Mouse (Mus musculus) stomach, embryonic 15.5 days (tissue): ENCODE data around the gene Caly. TPM values are rescaled to one million over a fixed set of nuclear protein-coding genes. Genes with fewer than 3 reads are reported as not detected.

Experiments
- ATAC-seq: fragments of 200-750 bp; cut with Nextera tagmentation; 2 replicates; pipeline ENCODE4 v1.8.0; 2017; ENCODE audit warnings: low read depth, moderate number of reproducible peaks, moderate TSS enrichment; ENCODE audit not compliant: insufficient read depth, low FRiP score
- H3K27ac ChIP-seq: fragments of 300-500 bp; sonication (generic); 2 replicates; pipeline ENCODE4 v1.5.1; 2015; ENCODE audit warnings: mild to moderate bottlenecking, inconsistent platforms
- H3K27me3 ChIP-seq: fragments of 300-500 bp; sonication (generic); replicated peaks from 2 replicates; pipeline ENCODE4 v1.6.1; 2015; ENCODE audit warnings: inconsistent platforms
- H3K36me3 ChIP-seq: fragments of 300-500 bp; sonication (generic); 2 replicates; pipeline ENCODE4 v1.6.1; 2015; ENCODE audit warnings: inconsistent platforms
- H3K4me1 ChIP-seq: fragments of 300-500 bp; sonication (generic); 2 replicates; pipeline ENCODE4 v1.6.1; 2015; ENCODE audit warnings: inconsistent platforms
- H3K4me2 ChIP-seq: fragments of 300-500 bp; sonication (generic); 2 replicates; pipeline ENCODE4 v1.6.1; 2015; ENCODE audit warnings: mild to moderate bottlenecking, inconsistent platforms
- H3K4me3 ChIP-seq: fragments of 300-500 bp; sonication (generic); replicated peaks from 2 replicates; pipeline ENCODE4 v1.5.1; 2015; ENCODE audit warnings: inconsistent platforms
- H3K9ac ChIP-seq: fragments of 300-500 bp; sonication (generic); 2 replicates; pipeline ENCODE4 v1.6.1; 2015; ENCODE audit warnings: inconsistent platforms
- H3K9me3 ChIP-seq: fragments of 300-500 bp; sonication (generic); 2 replicates; pipeline ENCODE4 v1.6.1; 2016; ENCODE audit warnings: inconsistent platforms
- WGBS: fragments of 180-500 bp; shearing (Covaris S2); methylation state at CpG from one replicate; pipeline ENCODE4 v1.1.7; 2015; 5-methylcytosine and 5-hydroxymethylcytosine counted together
- polyA plus RNA-seq: library from polyadenylated mRNA; unstranded; fragments of >200 nt; fragmentation: Nextera tagmentation; extraction: Ambion mirVana; gene quantifications from 2 replicates; pipeline ENCODE4 v1.2.1, GENCODE M21; 2015

Gene Caly
- polyA plus RNA-seq, 1 experiment from 2014 or later = 3.6 TPM

DNA sequence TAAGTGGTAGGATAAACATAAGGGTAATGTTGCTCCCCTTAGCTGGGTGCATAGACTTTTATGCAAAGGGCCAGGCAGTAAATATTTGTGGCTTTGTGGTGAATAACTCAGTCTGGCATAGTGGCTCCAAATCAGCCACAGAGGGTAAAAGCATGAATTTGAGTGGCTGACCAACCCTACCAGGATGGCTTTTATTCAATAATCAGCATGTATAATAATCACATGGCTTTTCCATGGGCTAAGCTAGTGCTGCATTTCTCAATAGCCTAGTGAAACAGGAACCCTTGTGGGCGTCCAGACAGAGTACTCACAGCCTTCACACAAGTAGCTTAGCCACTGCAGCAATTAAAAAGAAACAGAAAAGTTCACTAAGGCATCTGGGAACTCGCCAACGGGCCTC lies 29.6 kb upstream of the Caly start:
- Histone ChIP-seq H3K36me3 (peaks cover 39% of the 10 kb centered on the region), H3K4me2 (no peak overlapping the region), H3K9ac (no peak overlapping the region), H3K4me1 (no peaks in the 10 kb centered on the region), H3K27ac (no peak overlapping the region), H3K4me3 (no peak overlapping the region), H3K27me3 (no peaks in the 10 kb centered on the region), H3K9me3 (no peaks in the 10 kb centered on the region)
- ATAC-seq = no peak
- 62% methylated on average over 3 of the region's 3 CpGs for WGBS

- no peaks in the 10 kb centered on the region for H3K9me3 ChIP-seq
- no peak for ATAC-seq
- H3K27ac ChIP-seq = no peak overlapping the region
- peaks cover 19% of the 10 kb centered on the region for H3K36me3 ChIP-seq
- no peak overlapping the region for H3K4me2 ChIP-seq
- 74% methylated on average over 4 of the region's 4 CpGs for WGBS
- no peak overlapping the region for H3K9ac ChIP-seq
- H3K4me1 ChIP-seq = peaks cover 16% of the 10 kb centered on the region
- H3K4me3 ChIP-seq = no peak overlapping the region
- no peaks in the 10 kb centered on the region for H3K27me3 ChIP-seq
These were observed 21.7 kb upstream of the Caly start for GRCm38 (mm10) chr7:140104009-140104408.

DNA sequence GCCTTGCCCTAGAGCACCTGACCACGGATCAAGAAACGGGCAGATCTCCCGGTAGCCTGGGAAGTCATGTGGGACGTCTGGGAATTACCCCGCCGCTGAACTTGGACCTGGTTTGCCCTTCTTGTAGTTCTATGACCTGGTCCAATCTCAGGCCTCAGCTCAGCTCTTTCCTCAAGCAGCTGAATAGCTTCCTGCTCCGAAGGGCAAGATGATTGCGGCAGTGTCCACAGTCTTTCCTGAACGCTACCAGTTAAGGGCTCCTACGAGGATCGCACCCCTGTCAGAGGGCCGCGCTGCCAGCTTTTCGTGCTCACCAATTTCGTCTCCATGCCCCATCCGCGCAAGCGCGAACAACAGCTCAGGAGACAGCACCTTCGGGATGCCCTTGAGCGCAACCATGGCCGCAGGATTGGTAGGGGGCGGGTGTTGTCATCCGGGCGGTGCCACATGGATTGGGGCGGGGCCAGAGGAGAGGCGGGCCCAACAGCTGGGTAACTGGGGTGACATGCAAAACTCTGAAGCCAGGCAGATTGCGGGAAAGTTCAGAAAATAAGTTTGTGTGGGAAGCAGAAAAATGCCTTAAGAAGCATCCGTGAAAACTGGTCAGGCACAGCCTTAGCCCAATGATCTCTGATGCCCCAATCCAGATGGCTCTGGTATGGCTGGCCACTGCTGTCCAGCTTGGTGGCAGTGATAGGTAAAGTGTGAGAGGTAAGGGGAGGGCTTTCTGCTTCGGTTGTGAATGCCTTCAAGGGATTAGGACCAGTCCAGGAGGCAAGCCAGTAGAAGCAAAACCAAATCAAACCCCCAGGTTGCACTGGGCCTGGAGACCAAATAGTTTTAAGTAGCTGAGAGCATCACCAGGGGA lies 19.9 kb upstream of the Caly start, which contains the start of gene Fuom:
Gene Fuom (minus strand): TSS at position 449 of the 868 bp plus-strand sequence.
- H3K9me3 ChIP-seq = no peaks in the 10 kb centered on the region
- peak; percentile 91 for ATAC-seq
- 2% methylated on average over 30 of the region's 30 CpGs for WGBS
- peak within 1 kb of the TSS; percentile 48 for H3K4me3 ChIP-seq
- peaks cover 5% of the 10 kb centered on the region for H3K36me3 ChIP-seq
- H3K27me3 ChIP-seq = no peaks in the 10 kb centered on the region
- peaks cover 16% of the 10 kb centered on the region for H3K4me1 ChIP-seq
- no peak within 1 kb of the TSS for H3K27ac ChIP-seq
- H3K4me2 ChIP-seq = peak within 1 kb of the TSS; percentile 84
- peak within 1 kb of the TSS; percentile 12; the same call in 1 of the 2 replicates for H3K9ac ChIP-seq

DNA sequence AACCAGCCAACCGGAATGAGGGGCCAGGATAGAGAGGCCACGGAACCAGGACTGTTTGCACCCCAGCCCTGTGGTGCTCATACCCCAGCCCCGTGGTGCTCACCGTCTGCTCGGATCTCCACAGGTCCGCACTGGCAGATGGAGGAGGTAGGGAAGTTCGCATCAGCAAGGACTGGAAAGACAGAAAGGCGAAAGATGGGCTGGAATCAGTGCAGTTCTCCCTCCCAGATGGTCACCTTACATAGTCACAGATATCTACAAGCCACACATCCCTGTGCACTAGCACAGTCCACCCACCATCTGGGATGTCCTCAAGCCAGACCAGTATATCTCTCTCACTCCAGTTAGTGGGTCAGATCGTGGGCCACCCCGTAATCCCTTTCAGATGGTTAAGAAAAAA lies 19.1 kb upstream of the Caly start:
- ATAC-seq = no peak
- H3K4me2 ChIP-seq = peak overlapping the region; percentile 84
- H3K9me3 ChIP-seq = no peaks in the 10 kb centered on the region
- H3K36me3 ChIP-seq = peaks cover 3% of the 10 kb centered on the region; the same call in 1 of the 2 replicates
- H3K4me1 ChIP-seq = peaks cover 16% of the 10 kb centered on the region
- H3K4me3 ChIP-seq = peak overlapping the region; percentile 48
- WGBS = 74% methylated on average over 10 of the region's 10 CpGs
- no peak overlapping the region for H3K27ac ChIP-seq
- H3K9ac ChIP-seq = no peak overlapping the region
- no peaks in the 10 kb centered on the region for H3K27me3 ChIP-seq

DNA sequence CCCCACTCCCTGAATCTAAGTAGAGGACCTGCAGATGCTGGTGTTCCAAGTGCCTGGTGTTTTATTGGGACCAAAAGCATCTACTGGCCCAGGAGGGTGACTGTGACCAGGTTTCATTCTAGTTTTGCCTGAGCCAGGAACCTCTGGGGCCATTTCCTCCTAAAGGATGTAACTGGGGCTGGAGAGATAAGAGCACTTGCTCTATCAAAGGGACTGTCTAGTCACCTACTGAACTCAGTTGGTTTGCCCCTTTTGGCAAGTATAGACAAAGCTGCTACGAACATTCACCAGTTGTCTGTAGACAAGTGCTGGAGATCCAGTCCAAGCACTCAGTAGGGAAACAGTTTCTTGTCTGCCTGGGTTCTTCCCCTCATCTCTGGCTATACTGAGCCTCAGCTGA lies 16.1 kb upstream of the Caly start:
- no peaks in the 10 kb centered on the region for H3K36me3 ChIP-seq
- no peak overlapping the region for H3K4me3 ChIP-seq
- H3K4me1 ChIP-seq = peaks cover 16% of the 10 kb centered on the region
- H3K27me3 ChIP-seq = no peaks in the 10 kb centered on the region
- WGBS = 75% methylated on average over 1 of the region's 1 CpGs
- no peak overlapping the region for H3K4me2 ChIP-seq
- H3K9me3 ChIP-seq = no peaks in the 10 kb centered on the region
- no peak overlapping the region for H3K27ac ChIP-seq
- no peak for ATAC-seq
- no peak overlapping the region for H3K9ac ChIP-seq

- Histone ChIP-seq H3K4me2 (no peak overlapping the region), H3K9ac (no peak overlapping the region), H3K4me3 (no peak overlapping the region), H3K27me3 (no peaks in the 10 kb centered on the region), H3K9me3 (no peaks in the 10 kb centered on the region), H3K36me3 (no peaks in the 10 kb centered on the region), H3K27ac (no peak overlapping the region), H3K4me1 (0 out of 2 replicates have a peak, but pooled peaks cover 1% of the 10 kb centered on the region)
- ATAC-seq = no peak
These were observed 13.7 kb upstream of the Caly start for GRCm38 (mm10) chr7:140096055-140096454.

DNA sequence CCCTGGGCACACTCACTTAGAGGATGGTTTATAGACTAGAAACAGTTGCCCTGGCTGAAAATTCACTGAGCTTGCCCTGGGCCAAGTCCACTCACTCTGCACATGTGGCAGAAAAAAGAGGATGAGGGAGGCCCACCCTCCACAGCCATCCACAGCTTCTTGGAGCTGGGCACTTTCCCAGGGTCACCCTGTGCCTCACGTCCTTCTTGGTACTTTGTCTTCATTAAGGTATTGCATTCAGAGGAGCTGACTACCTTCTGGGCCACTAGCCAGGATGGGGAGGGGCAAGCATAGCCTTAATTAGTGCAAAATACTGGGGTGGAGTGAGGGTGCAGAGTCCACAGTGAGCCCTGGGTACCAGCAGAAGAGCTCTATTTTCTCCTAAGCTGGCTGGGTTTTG lies 13.2 kb upstream of the Caly start:
- Histone ChIP-seq H3K4me1 (no peaks in the 10 kb centered on the region), H3K4me2 (no peak overlapping the region), H3K36me3 (no peaks in the 10 kb centered on the region), H3K9me3 (no peaks in the 10 kb centered on the region), H3K9ac (no peak overlapping the region), H3K27me3 (no peaks in the 10 kb centered on the region), H3K4me3 (no peak overlapping the region), H3K27ac (no peak overlapping the region)
- ATAC-seq = no peak
- 26% methylated on average over 1 of the region's 1 CpGs for WGBS

- no peaks in the 10 kb centered on the region for H3K36me3 ChIP-seq
- 44% methylated on average over 5 of the region's 5 CpGs for WGBS
- H3K27me3 ChIP-seq = no peaks in the 10 kb centered on the region
- peak; percentile 38; the same call in 1 of the 2 replicates for ATAC-seq
- no peaks in the 10 kb centered on the region for H3K4me1 ChIP-seq
- H3K9ac ChIP-seq = no peak overlapping the region
- no peak overlapping the region for H3K4me2 ChIP-seq
- no peak overlapping the region for H3K4me3 ChIP-seq
- H3K27ac ChIP-seq = 0 out of 2 replicates have a peak overlapping the region, but pooled peaks have one; percentile 8
- no peaks in the 10 kb centered on the region for H3K9me3 ChIP-seq
These were observed 12.6 kb upstream of the Caly start for GRCm38 (mm10) chr7:140094954-140095353.

GRCm38 (mm10) chr7:140092924-140093528 lies 10.7 kb upstream of the Caly start, which contains the start of gene Prap1:
TSS of gene Prap1 (plus strand) at chr7:140093395.
- Histone ChIP-seq H3K9ac (no peak within 1 kb of the TSS), H3K36me3 (no peaks in the 10 kb centered on the region), H3K4me3 (no peak within 1 kb of the TSS), H3K9me3 (no peaks in the 10 kb centered on the region), H3K4me1 (no peaks in the 10 kb centered on the region), H3K27ac (no peak within 1 kb of the TSS), H3K4me2 (no peak within 1 kb of the TSS), H3K27me3 (no peaks in the 10 kb centered on the region)
- 63% methylated on average over 5 of the region's 5 CpGs for WGBS
- ATAC-seq = no peak

- H3K9ac ChIP-seq = no peak overlapping the region
- H3K9me3 ChIP-seq = no peaks in the 10 kb centered on the region
- WGBS = 66% methylated on average over 10 of the region's 10 CpGs
- peak overlapping the region; percentile 8; the same call in 1 of the 2 replicates for H3K27ac ChIP-seq
- H3K4me3 ChIP-seq = no peak overlapping the region
- no peaks in the 10 kb centered on the region for H3K36me3 ChIP-seq
- no peaks in the 10 kb centered on the region for H3K27me3 ChIP-seq
- H3K4me1 ChIP-seq = no peaks in the 10 kb centered on the region
- ATAC-seq = no peak
- no peak overlapping the region for H3K4me2 ChIP-seq
These were observed 8.3 kb upstream of the Caly start for GRCm38 (mm10) chr7:140090601-140091000.

DNA sequence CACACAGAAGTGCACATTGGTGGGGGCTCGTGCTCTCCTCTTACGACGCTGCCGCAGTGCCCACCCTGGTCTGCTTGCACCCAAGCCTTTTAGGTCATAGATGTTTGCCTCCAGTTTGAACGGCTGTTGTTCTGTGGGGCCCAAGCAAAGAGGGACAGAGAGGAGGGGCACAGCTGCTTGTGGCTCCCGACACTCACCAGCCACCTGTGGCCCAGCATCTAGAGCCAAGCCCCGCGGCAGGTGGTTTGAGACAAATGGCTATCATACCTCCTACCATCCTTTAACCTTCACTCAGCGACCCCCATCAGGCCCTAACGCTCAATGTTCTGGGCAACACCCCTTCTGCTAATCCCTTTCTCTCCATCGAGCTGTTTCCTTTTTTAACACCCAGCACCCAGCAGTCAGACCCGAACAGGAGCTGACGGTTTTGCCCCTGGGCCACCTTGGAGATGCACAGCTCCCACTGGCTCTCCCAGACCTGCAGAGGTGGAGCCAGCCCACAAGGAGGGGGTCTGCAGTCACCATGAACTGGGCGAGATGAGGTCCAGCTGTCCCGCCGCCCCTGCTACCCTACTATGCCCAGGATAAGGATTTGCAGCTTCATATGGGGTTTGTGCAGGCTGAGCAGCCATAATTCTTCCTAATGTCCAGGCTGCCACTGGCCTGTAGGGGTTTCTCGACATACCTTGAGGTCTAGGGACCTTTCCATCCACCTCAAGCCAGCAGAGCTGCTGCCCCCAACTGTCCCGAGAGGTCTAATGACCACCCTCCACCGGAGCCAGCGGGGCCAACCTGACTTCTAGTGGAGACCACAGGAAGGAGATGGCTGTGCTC lies 723 bp downstream of the Caly start:
- Histone ChIP-seq H3K36me3 (no peaks in the 10 kb centered on the region), H3K27me3 (peaks cover 36% of the 10 kb centered on the region), H3K4me3 (no peak overlapping the region), H3K27ac (no peak overlapping the region), H3K9ac (no peak overlapping the region), H3K9me3 (no peaks in the 10 kb centered on the region), H3K4me1 (0 out of 2 replicates have a peak, but pooled peaks cover 15% of the 10 kb centered on the region), H3K4me2 (peak overlapping the region; percentile 50)
- 20% methylated on average over 20 of the region's 20 CpGs for WGBS
- ATAC-seq = no peak
